Mouse (Mus musculus): ENCODE results near the gene Pbrm1. TPM values are rescaled to one million over a fixed set of nuclear protein-coding genes. Genes with fewer than 3 reads are reported as not detected.

Pbrm1 gene
- polyA plus RNA-seq, 1 experiment: 15.5 TPM

DNA sequence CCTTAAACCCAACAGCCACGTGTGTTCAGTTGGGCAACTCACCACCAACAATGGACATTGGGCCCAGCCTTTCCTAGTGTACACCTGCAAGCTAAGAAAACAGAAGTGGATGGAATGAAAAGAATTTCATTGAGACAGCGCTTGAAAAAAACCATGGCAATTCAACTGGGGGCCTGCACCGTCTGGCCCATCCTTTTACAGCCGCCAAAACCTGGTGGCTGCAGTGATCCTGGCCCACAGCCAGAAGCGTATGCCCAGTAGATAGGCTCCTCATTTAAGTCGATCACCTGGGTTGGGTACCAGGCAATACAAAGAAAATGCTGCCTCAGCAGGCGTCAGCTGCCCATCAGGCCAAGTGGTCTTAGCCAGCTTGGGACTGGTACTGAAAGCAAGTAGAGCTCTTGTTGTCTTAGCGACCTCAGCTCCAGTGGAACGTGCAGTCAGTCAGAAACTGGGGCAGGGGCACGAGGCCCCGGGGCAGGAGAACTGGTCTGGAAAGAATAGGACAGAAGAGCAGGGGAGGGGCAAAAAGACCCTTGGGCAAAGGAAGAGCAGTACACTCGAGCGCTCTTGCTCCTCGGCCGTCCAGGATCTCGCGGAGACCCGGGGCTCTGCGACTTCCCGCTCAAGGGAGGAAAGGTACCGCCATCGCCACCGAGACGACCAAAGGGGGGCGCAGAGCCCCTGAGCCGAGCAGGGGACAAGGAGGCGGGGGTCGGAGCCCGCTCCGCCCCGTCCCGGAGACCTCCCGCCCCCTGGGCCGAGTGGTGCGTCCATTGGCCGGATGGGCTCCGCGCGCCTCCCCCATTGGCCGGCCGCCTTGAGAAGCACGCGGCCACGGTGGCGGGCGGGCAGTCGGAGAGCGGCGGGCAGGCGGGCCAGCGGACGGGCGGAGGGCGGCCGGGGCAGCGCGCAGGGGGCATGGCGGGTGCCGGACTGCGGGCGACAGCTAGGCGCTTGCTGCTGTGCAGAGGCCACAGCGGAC lies 111.6 kb downstream of the Pbrm1 start, which contains the start of gene Nt5dc2:
Gene Nt5dc2, plus strand, starts transcription at position 818 of the 985 bp plus-strand sequence.
- no peak for TF ChIP-seq CTCF (IDR thresholded peaks at IDR 0.05; ENCODE audit: extremely low read depth, insufficient read depth, low read length)
- no peak for TF ChIP-seq POLR2A (IDR thresholded peaks at IDR 0.05; ENCODE audit: extremely low read depth, insufficient read depth, low read length)
- Histone ChIP-seq H3K4me3 (ENCODE audit: insufficient read depth, low read length) (peak within 1 kb of the TSS; percentile 8; the same call in 1 of the 2 replicates), H3K27ac (ENCODE audit: insufficient read depth, low read length) (no peak within 1 kb of the TSS), H3K4me1 (ENCODE audit: control insufficient read depth, insufficient read depth, low read length) (peaks cover 2% of the 10 kb centered on the region)

DNA sequence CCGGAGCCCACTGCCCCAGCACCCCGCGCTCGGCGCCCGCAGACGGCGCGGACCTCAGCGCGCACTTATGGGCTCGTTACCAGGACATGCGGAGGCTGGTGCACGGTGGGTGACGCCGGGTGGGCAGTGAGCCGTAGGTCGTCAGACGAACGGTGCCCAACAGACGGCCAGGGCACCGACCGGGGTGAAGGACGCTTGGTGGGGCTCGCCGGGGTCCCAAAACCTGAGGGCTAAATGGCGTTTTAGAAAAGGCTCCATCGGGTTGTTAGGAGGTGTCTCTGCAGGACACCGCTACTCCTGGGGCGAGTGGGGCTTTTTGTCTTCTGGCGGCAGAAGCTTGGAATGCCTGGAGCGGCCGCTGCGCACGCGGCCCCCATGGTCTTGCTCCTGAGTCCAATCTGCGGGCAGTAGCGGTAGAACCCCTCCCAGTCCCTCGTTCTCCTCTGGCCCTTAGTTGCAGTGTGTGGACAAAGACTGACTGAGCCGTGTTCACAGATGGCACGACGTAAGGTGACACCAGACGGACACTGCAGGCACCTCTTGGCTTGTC lies 112.4 kb downstream of the Pbrm1 start:
- H3K4me3 ChIP-seq (ENCODE audit: insufficient read depth, low read length): peak overlapping the region; percentile 8; the same call in 1 of the 2 replicates
- H3K27ac ChIP-seq (ENCODE audit: insufficient read depth, low read length): no peak overlapping the region
- H3K4me1 ChIP-seq (ENCODE audit: control insufficient read depth, insufficient read depth, low read length): peaks cover 2% of the 10 kb centered on the region
- TF ChIP-seq POLR2A (IDR thresholded peaks at IDR 0.05; ENCODE audit: extremely low read depth, insufficient read depth, low read length) (no peak), CTCF (IDR thresholded peaks at IDR 0.05; ENCODE audit: extremely low read depth, insufficient read depth, low read length) (no peak)

DNA sequence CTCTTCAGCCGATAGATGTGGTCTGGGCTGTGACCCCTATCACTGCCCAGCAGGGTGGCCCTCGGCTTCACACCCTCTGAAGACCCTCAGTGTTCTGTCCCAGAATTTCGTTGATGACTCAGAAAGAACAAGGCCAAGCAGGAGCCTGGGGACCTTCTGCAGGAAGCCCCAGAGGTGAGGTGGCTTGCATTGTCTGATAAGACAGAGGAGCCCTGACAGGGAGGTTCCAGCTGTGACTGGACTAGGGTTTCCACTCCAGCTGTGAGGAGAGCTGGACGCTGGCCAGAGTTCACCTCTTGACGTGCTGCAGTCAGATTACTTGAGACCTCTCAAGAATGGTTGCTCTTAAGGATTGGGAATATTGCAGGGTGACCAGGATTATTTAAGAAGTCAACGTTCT lies 113.1 kb downstream of the Pbrm1 start:
- no peak overlapping the region for H3K4me3 ChIP-seq (ENCODE audit: insufficient read depth, low read length)
- peaks cover 2% of the 10 kb centered on the region for H3K4me1 ChIP-seq (ENCODE audit: control insufficient read depth, insufficient read depth, low read length)
- H3K27ac ChIP-seq (ENCODE audit: insufficient read depth, low read length): no peak overlapping the region
- TF ChIP-seq POLR2A (IDR thresholded peaks at IDR 0.05; ENCODE audit: extremely low read depth, insufficient read depth, low read length) (no peak), CTCF (IDR thresholded peaks at IDR 0.05; ENCODE audit: extremely low read depth, insufficient read depth, low read length) (no peak)

- peaks cover 2% of the 10 kb centered on the region; the same call in 1 of the 2 replicates for H3K4me1 ChIP-seq (ENCODE audit: control insufficient read depth, insufficient read depth, low read length)
- TF ChIP-seq CTCF (IDR thresholded peaks at IDR 0.05; ENCODE audit: extremely low read depth, insufficient read depth, low read length): no peak
- TF ChIP-seq POLR2A (IDR thresholded peaks at IDR 0.05; ENCODE audit: extremely low read depth, insufficient read depth, low read length): no peak
- no peak overlapping the region for H3K4me3 ChIP-seq (ENCODE audit: insufficient read depth, low read length)
- H3K27ac ChIP-seq (ENCODE audit: insufficient read depth, low read length): no peak overlapping the region
Observed at GRCm38 (mm10) chr14:31132491-31132975, 113.6 kb downstream of the Pbrm1 start.

- TF ChIP-seq CTCF (IDR thresholded peaks at IDR 0.05; ENCODE audit: extremely low read depth, insufficient read depth, low read length): no peak
- TF ChIP-seq POLR2A (IDR thresholded peaks at IDR 0.05; ENCODE audit: extremely low read depth, insufficient read depth, low read length): no peak
- no peak overlapping the region for H3K27ac ChIP-seq (ENCODE audit: insufficient read depth, low read length)
- H3K4me1 ChIP-seq (ENCODE audit: control insufficient read depth, insufficient read depth, low read length): peaks cover 2% of the 10 kb centered on the region; the same call in 1 of the 2 replicates
Observed at GRCm38 (mm10) chr14:31133023-31133665, 114.2 kb downstream of the Pbrm1 start.

DNA sequence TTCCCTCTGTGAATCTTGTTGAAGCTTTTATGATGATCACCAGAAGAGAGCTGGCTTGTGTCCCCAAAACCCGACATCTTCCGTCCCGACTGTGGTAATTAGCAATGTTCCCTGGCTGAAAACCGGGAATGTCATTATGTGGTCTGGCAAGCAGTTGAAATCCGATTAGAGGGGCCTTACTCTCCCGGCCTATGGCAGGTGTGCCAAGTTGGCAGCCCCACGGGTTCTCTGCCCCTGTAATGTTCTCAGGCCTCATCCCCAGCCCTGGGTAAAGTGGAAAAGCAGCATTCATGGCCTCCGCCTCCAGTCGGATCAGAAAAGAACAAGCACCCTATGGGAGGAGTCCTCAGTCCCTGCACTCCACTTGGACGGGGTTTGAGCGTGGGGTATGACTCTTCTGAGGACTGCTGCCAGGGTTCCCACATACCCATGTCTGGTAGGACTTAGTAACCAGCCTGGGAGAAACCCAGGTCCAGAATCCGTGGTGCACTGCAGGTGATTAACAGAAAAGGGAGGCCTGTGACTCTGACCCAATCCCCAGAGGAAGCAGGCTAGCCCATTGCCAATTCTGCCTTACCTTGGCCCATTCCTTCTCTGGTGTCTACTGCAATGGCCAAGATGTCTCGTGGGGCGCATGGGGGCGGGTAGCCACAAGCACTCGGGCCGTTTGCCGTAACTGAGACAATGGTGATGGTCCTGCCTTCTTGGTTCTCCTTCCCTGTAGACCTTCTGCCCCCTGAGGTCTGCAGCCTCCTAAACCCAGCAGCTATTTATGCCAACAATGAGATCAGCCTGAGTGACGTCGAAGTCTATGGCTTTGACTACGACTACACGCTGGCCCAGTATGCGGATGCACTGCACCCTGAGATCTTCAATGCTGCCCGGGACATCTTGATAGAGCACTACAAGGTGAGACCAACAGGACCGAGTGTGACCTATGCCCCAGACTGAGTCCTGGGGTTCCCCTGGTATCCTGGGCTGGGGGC lies 115.4 kb downstream of the Pbrm1 start:
- Histone ChIP-seq H3K4me3 (ENCODE audit: insufficient read depth, low read length) (no peak overlapping the region), H3K27ac (ENCODE audit: insufficient read depth, low read length) (no peak overlapping the region), H3K4me1 (ENCODE audit: control insufficient read depth, insufficient read depth, low read length) (peaks cover 2% of the 10 kb centered on the region; the same call in 1 of the 2 replicates)
- no peak for TF ChIP-seq CTCF (IDR thresholded peaks at IDR 0.05; ENCODE audit: extremely low read depth, insufficient read depth, low read length)
- TF ChIP-seq POLR2A (IDR thresholded peaks at IDR 0.05; ENCODE audit: extremely low read depth, insufficient read depth, low read length): no peak

More at GRCm38 (mm10) chr14:31133023-31133665, 114.2 kb downstream of the Pbrm1 start:
- H3K4me3 ChIP-seq (ENCODE audit: insufficient read depth, low read length): no peak overlapping the region

DNA sequence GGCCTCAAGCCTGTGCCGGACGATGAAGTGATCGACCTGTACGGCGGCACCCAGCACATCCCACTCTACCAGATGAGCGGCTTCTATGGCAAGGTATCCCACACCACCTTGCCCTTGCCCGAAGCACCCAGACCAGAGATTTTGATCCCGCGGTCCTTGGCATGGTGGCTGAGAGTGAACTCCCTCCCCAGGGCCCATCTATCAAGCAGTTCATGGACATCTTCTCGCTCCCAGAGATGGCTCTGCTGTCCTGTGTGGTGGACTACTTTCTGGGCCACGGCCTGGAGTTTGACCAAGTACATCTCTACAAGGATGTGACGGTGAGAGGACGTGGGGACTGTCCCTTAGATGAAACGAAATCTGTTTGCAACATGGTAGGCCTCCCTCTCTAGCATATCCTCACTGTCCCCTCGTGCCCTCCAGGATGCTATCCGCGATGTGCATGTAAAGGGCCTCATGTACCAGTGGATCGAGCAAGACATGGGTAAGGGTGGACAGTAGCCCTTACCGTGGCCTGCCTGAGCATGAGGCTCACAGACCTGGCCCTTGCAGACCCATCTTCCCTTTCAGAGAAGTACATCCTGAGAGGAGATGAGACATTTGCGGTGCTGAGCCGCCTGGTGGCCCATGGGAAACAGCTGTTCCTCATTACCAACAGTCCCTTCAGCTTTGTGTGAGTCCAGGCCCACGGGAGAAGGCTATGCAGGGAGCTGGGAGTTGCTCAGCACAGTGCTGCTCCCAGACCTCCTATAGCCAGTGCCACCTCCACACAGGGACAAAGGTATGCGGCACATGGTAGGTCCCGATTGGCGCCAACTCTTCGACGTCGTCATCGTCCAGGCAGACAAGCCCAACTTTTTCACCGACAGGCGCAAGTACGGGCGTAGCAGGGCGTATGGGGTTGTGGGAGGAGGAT lies 116.8 kb downstream of the Pbrm1 start:
- no peak overlapping the region for H3K27ac ChIP-seq (ENCODE audit: insufficient read depth, low read length)
- no peak overlapping the region for H3K4me3 ChIP-seq (ENCODE audit: insufficient read depth, low read length)
- no peak for TF ChIP-seq CTCF (IDR thresholded peaks at IDR 0.05; ENCODE audit: extremely low read depth, insufficient read depth, low read length)
- H3K4me1 ChIP-seq (ENCODE audit: control insufficient read depth, insufficient read depth, low read length): peaks cover 2% of the 10 kb centered on the region; the same call in 1 of the 2 replicates
